In the genomic region with DNA sequence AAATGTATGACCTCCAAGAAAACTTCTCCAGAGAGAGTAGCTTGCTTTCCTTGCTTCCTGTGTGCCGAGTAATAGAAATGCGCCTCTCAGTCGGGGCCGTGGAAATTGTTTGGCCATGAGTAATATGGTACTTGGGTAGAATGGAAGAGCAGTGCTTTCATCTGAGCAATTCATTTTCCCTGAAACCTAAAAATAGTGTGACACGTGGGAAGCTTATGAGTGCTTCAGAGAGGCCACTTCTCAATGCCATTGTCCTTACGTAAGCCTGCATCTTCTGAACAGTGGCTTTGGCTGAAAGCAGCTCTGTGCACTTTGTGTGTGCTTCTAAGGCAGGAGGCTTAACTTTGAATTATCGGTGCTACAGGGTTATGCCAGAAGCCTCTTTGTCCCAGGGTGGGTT, we compare ENCODE assay signal across 11 mouse cellular contexts.
DNase-seq lines count a peak whose midpoint lies in the region; ATAC-seq and TF ChIP-seq lines count a peak whose summit lies in the region.
"Had no signal": no experiment of that assay in that cellular context is flagged by ENCODE, and none has a peak within 500 bp of the region (broad histone marks: within the 10 kb centered on the region; RNA-seq: fewer than 3 reads in every experiment).

No protein-coding gene starts in this region.

- no peak overlapping the region for H3K9ac ChIP-seq in forebrain, embryonic 13.5 days
- no peak overlapping the region for H3K9ac ChIP-seq in forebrain, embryonic 11.5 days (ENCODE audit: low read length)
- no peak overlapping the region for H3K9ac ChIP-seq in neural tube, embryonic 15.5 days (replicated peaks)
- H3K9ac ChIP-seq: hindbrain, embryonic 15.5 days had no signal

- no peaks in the 10 kb centered on the region for H3K9me3 ChIP-seq in forebrain, embryonic 13.5 days (replicated peaks)
- H3K9me3 ChIP-seq in forebrain, embryonic 11.5 days (ENCODE audit: control insufficient read depth, low read length): no peaks in the 10 kb centered on the region
- H3K9me3 ChIP-seq in neural tube, embryonic 15.5 days (replicated peaks): no peaks in the 10 kb centered on the region
- H3K9me3 ChIP-seq: hindbrain, embryonic 15.5 days had no signal

- H3K27me3 ChIP-seq in forebrain, embryonic 13.5 days: no peaks in the 10 kb centered on the region
- no peaks in the 10 kb centered on the region for H3K27me3 ChIP-seq in forebrain, embryonic 11.5 days (ENCODE audit: control insufficient read depth, insufficient read depth, low read length)
- H3K27me3 ChIP-seq in neural tube, embryonic 15.5 days (replicated peaks): no peaks in the 10 kb centered on the region
- H3K27me3 ChIP-seq: hindbrain, embryonic 15.5 days had no signal

- H3K27ac ChIP-seq in forebrain, embryonic 13.5 days: no peak overlapping the region
- no peak overlapping the region for H3K27ac ChIP-seq in forebrain, embryonic 11.5 days (ENCODE audit: low read depth, low read length)
- peak overlapping the region; percentile 21; the same call in 1 of the 2 replicates for H3K27ac ChIP-seq in cortical plate, adult 2 months (ENCODE audit: insufficient read depth, low read length)
- no peak overlapping the region for H3K27ac ChIP-seq in neural tube, embryonic 15.5 days (replicated peaks)
- H3K27ac ChIP-seq: hindbrain, embryonic 15.5 days had no signal

- no peak for TF ChIP-seq CTCF in cortical plate, adult 2 months (IDR thresholded peaks at IDR 0.05; ENCODE audit: extremely low read depth, insufficient read depth, low read length)

- intact Hi-C loops in heart, postnatal 10 days (cut with DNase I): loop anchor here (10.0 kb wide), 1 partner anchor 84 kb away; no protein-coding TSS in a partner anchor

- 65% methylated on average over 7 of the region's 7 CpGs for WGBS in forebrain, embryonic 13.5 days
- WGBS in forebrain, embryonic 11.5 days: 86% methylated on average over 7 of the region's 7 CpGs
- WGBS in neural tube, embryonic 15.5 days: 76% methylated on average over 7 of the region's 7 CpGs

- ATAC-seq in forebrain, embryonic 13.5 days: peak; percentile 44; the same call in 1 of the 2 replicates
- ATAC-seq in forebrain, embryonic 11.5 days (replicated peaks; ENCODE audit: low FRiP score): no peak
- ATAC-seq in neural tube, embryonic 15.5 days (ENCODE audit: low FRiP score): no peak

- no peak for TF ChIP-seq POLR2A in cortical plate, adult 2 months (IDR thresholded peaks at IDR 0.05; ENCODE audit: extremely low read depth, insufficient read depth, low read length)

- H3K4me1 ChIP-seq in forebrain, embryonic 13.5 days: 0 out of 2 replicates have a peak, but pooled peaks cover 1% of the 10 kb centered on the region
- H3K4me1 ChIP-seq in forebrain, embryonic 11.5 days (replicated peaks; ENCODE audit: control insufficient read depth, insufficient read depth, low read length): no peaks in the 10 kb centered on the region
- peaks cover 11% of the 10 kb centered on the region for H3K4me1 ChIP-seq in cortical plate, adult 2 months (ENCODE audit: control insufficient read depth, insufficient read depth, low read length)
- H3K4me1 ChIP-seq in neural tube, embryonic 15.5 days: peaks cover 9% of the 10 kb centered on the region

- no peak overlapping the region for H3K4me3 ChIP-seq in forebrain, embryonic 13.5 days
- H3K4me3 ChIP-seq in forebrain, embryonic 11.5 days (ENCODE audit: low read depth, low read length): no peak overlapping the region
- no peak overlapping the region for H3K4me3 ChIP-seq in cortical plate, adult 2 months (ENCODE audit: insufficient read depth, low read length)
- H3K4me3 ChIP-seq in neural tube, embryonic 15.5 days (replicated peaks): no peak overlapping the region
- H3K4me3 ChIP-seq: hindbrain, embryonic 15.5 days had no signal

- H3K36me3 ChIP-seq in forebrain, embryonic 13.5 days (ENCODE audit: poor library complexity, severe bottlenecking): no peaks in the 10 kb centered on the region
- no peaks in the 10 kb centered on the region for H3K36me3 ChIP-seq in forebrain, embryonic 11.5 days (ENCODE audit: control insufficient read depth, insufficient read depth, low read length)
- no peaks in the 10 kb centered on the region for H3K36me3 ChIP-seq in neural tube, embryonic 15.5 days
- H3K36me3 ChIP-seq: hindbrain, embryonic 15.5 days had no signal

- DNase-seq in forebrain, embryonic 11.5 days (ENCODE audit: low spot score): no peak
- DNase-seq in lung, postnatal 25 days (ENCODE audit: low spot score): peak; percentile 18
- DNase-seq in lung, postnatal 4 days: no peak
- DNase-seq in heart, postnatal 10 days: peak; percentile 45 to 60
- DNase-seq in urinary bladder, adult 2 months (ENCODE audit: low spot score): no peak
- DNase-seq: kidney, postnatal 25 days; liver had no signal

- H3K4me2 ChIP-seq in forebrain, embryonic 13.5 days: no peak overlapping the region
- H3K4me2 ChIP-seq in forebrain, embryonic 11.5 days (ENCODE audit: low read depth, low read length, severe bottlenecking): no peak overlapping the region
- no peak overlapping the region for H3K4me2 ChIP-seq in neural tube, embryonic 15.5 days
- H3K4me2 ChIP-seq: hindbrain, embryonic 15.5 days had no signal

Comparison
In these comparisons a context has a peak if more than half of its experiments do, and no peak if none do; other contexts are left out.
1. DNase-seq: peak in lung, postnatal 25 days (single experiment) and heart, postnatal 10 days (2 of 2); none in forebrain, embryonic 11.5 days (single experiment), lung, postnatal 4 days (0 of 2) and urinary bladder, adult 2 months (single experiment).